Mouse (Mus musculus): ENCODE data around the gene Gm11568. TPM values are rescaled to one million over a fixed set of nuclear protein-coding genes. Genes with fewer than 3 reads are reported as not detected.
"Not testable (repeated sequence)": the region's sequence is repeated elsewhere in the genome, so short reads cannot be mapped to it uniquely, and the experiment has no call there.

Gene Gm11568
- polyA plus RNA-seq (2011; ENCODE audit: insufficient read length, low read depth, missing spikeins), result not detected in 2 replicates

GRCm38 (mm10) chr11:99857617-99858016 is at the start of gene Gm11568:
TSS of gene Gm11568 (plus strand) at chr11:99857917.
- peaks cover 8% of the 10 kb centered on the region for H3K4me1 ChIP-seq (ENCODE audit: control insufficient read depth, insufficient read depth, low read length)
- TF ChIP-seq POLR2A (IDR thresholded peaks at IDR 0.05; ENCODE audit: low read depth, low read length) (no peak), CTCF (IDR thresholded peaks at IDR 0.05; ENCODE audit: borderline replicate concordance, insufficient read depth, low read length) (no peak)
- no peak within 1 kb of the TSS for H3K4me3 ChIP-seq (ENCODE audit: insufficient read depth, low read length)
- peak within 1 kb of the TSS; percentile 9 for H3K27ac ChIP-seq (ENCODE audit: insufficient read depth, low read length)

DNA sequence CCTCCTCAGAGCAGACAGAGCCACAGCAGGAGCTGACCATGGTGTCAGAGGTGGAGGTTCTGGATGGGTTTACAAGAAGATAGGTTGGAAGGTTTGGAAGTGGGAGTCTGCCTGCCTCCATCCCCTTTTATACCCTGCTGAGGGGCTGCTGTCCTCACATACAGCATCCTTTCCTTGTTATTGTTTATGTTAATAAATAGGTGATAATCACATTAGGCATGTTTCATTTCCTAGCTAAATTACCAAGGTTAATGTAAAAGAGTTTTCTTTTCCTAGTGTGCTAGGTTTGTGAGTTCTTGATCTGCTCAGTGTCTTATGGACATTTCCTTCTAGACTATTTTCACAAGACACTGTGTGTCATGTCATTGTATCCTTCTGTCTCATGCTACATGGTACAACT is 47.9 kb upstream of the Gm11568 start, which contains the start of gene Krtap4-13:
Krtap4-13 (minus strand) TSS at position 101 of the 400 bp plus-strand sequence.
- not testable (repeated sequence) for H3K4me1 ChIP-seq (ENCODE audit: control insufficient read depth, insufficient read depth, low read length); H3K27ac ChIP-seq (ENCODE audit: insufficient read depth, low read length); H3K4me3 ChIP-seq (ENCODE audit: insufficient read depth, low read length)

GRCm38 (mm10) chr11:99815566-99815965 is 42.2 kb upstream of the Gm11568 start, which contains the start of gene Gm11564:
TSS of gene Gm11564 (minus strand) at chr11:99815666.
- not testable (repeated sequence) for H3K27ac ChIP-seq (ENCODE audit: insufficient read depth, low read length); H3K4me3 ChIP-seq (ENCODE audit: insufficient read depth, low read length); H3K4me1 ChIP-seq (ENCODE audit: control insufficient read depth, insufficient read depth, low read length)

- H3K27ac ChIP-seq (ENCODE audit: insufficient read depth, low read length), result no peak within 1 kb of the TSS
- no peak within 1 kb of the TSS for H3K4me3 ChIP-seq (ENCODE audit: insufficient read depth, low read length)
- TF ChIP-seq CTCF (IDR thresholded peaks at IDR 0.05; ENCODE audit: borderline replicate concordance, insufficient read depth, low read length), result no peak
- TF ChIP-seq POLR2A (IDR thresholded peaks at IDR 0.05; ENCODE audit: low read depth, low read length), result no peak
- H3K4me1 ChIP-seq (ENCODE audit: control insufficient read depth, insufficient read depth, low read length), result no peaks in the 10 kb centered on the region
These were observed 19.8 kb upstream of the Gm11568 start, which contains the start of gene 2300003K06Rik for GRCm38 (mm10) chr11:99837966-99838365. TSS of gene 2300003K06Rik (minus strand) at chr11:99838066.

- Histone ChIP-seq H3K27ac (ENCODE audit: insufficient read depth, low read length) (no peak overlapping the region), H3K4me1 (ENCODE audit: control insufficient read depth, insufficient read depth, low read length) (no peaks in the 10 kb centered on the region), H3K4me3 (ENCODE audit: insufficient read depth, low read length) (no peak overlapping the region)
- TF ChIP-seq POLR2A (IDR thresholded peaks at IDR 0.05; ENCODE audit: low read depth, low read length), result no peak
- no peak for TF ChIP-seq CTCF (IDR thresholded peaks at IDR 0.05; ENCODE audit: borderline replicate concordance, insufficient read depth, low read length)
These were observed 15.5 kb upstream of the Gm11568 start for GRCm38 (mm10) chr11:99842185-99842584.

GRCm38 (mm10) chr11:99846746-99847145 is 11.0 kb upstream of the Gm11568 start:
- Histone ChIP-seq H3K27ac (ENCODE audit: insufficient read depth, low read length) (no peak overlapping the region), H3K4me1 (ENCODE audit: control insufficient read depth, insufficient read depth, low read length) (no peaks in the 10 kb centered on the region), H3K4me3 (ENCODE audit: insufficient read depth, low read length) (no peak overlapping the region)
- TF ChIP-seq CTCF (IDR thresholded peaks at IDR 0.05; ENCODE audit: borderline replicate concordance, insufficient read depth, low read length), result no peak
- no peak for TF ChIP-seq POLR2A (IDR thresholded peaks at IDR 0.05; ENCODE audit: low read depth, low read length)

DNA sequence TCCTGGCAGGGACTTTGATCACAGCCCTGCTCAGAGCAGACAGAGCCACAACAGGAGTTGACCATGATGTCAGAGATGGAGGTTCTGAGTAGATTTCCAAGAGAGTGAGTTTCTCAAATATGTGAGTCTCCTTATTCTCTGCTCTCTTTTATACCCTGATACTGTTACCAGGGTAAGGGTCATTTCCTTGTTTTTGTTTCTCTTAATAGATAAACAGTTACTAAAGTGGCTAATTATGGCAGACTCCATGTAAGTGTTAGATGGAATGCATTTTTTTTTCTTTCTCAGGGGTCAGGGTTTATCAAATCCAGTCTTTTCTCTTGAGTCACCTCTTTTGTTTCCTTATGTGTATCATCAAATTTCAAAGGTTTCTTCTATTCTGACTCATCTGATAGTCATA is 6.2 kb upstream of the Gm11568 start, which contains the start of gene Krtap4-16:
Krtap4-16 (minus strand) TSS at position 101 of the 400 bp plus-strand sequence.
- H3K4me3 ChIP-seq (ENCODE audit: insufficient read depth, low read length), result no peak within 1 kb of the TSS
- TF ChIP-seq POLR2A (IDR thresholded peaks at IDR 0.05; ENCODE audit: low read depth, low read length), result no peak
- H3K4me1 ChIP-seq (ENCODE audit: control insufficient read depth, insufficient read depth, low read length), result no peaks in the 10 kb centered on the region
- no peak within 1 kb of the TSS for H3K27ac ChIP-seq (ENCODE audit: insufficient read depth, low read length)

DNA sequence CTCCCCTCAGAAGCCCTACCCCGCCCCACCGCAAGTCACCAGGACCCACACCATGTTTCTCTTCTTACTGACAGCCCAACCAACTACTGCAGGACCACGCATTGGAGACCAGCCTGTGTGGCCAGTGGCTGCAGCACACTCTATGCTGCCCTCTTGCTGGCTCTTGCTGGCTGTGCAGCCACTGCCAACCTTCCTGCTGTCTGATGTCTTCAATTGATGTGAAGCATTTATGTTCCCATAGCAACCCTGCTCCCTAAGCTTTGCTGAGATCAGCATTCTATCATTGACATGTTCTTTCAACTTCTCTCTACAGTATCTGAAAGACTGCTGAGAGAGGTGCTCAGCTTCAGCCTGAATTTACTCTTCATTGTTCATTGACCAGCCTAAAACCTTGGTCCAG is 3.6 kb upstream of the Gm11568 start:
- Histone ChIP-seq H3K27ac (ENCODE audit: insufficient read depth, low read length) (no peak overlapping the region), H3K4me3 (ENCODE audit: insufficient read depth, low read length) (no peak overlapping the region)
- TF ChIP-seq CTCF (IDR thresholded peaks at IDR 0.05; ENCODE audit: borderline replicate concordance, insufficient read depth, low read length) (peak; percentile 27; the same call in 1 of the 2 replicates), POLR2A (IDR thresholded peaks at IDR 0.05; ENCODE audit: low read depth, low read length) (no peak)

DNA sequence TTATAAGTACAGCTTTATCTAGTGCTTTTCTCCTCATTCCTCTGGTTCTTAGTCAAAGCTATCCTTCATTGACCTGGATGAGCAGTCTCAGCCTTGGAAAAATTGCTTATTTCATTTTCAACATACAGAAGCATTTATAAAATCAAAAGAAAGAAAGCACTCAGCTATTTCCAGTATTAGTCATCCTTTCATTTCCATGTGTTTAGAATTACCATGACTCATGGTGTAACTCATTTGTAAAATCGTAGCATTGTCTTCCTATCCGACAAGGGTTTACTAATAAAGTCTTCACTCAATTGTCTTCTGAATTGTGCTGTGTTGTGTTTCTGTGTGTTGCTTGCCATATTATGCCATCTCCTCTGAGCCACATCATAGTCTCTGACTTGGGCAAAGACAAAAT is 1.0 kb downstream of the Gm11568 start:
- Histone ChIP-seq H3K4me1 (ENCODE audit: control insufficient read depth, insufficient read depth, low read length) (peaks cover 8% of the 10 kb centered on the region), H3K4me3 (ENCODE audit: insufficient read depth, low read length) (no peak overlapping the region), H3K27ac (ENCODE audit: insufficient read depth, low read length) (peak overlapping the region; percentile 72)
- no peak for TF ChIP-seq POLR2A (IDR thresholded peaks at IDR 0.05; ENCODE audit: low read depth, low read length)
- TF ChIP-seq CTCF (IDR thresholded peaks at IDR 0.05; ENCODE audit: borderline replicate concordance, insufficient read depth, low read length), result no peak

More for the DNA sequence above, 3.6 kb upstream of the Gm11568 start:
- peaks cover 5% of the 10 kb centered on the region for H3K4me1 ChIP-seq (ENCODE audit: control insufficient read depth, insufficient read depth, low read length)

DNA sequence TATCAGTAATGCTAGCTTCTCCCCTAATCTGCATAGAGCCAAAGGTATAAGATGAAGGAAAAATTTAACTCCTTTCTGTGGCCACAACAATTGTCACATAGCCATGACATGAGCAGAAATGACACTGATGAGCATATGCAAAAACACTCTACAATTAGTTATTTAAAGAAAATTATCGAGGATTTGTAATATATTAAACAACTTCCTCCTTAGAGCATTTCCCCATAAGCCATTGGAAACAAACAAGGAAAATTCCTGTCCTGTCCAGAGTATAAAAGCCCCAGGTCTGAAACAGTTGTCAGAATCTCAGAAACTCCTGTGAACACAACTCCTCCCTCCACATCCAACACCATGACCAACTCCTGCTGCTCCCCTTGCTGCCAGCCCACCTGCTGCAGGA is 6.5 kb downstream of the Gm11568 start, which contains the start of gene Gm11559:
Gm11559 (plus strand) TSS at position 301 of the 400 bp plus-strand sequence.
- H3K27ac ChIP-seq (ENCODE audit: insufficient read depth, low read length); H3K4me3 ChIP-seq (ENCODE audit: insufficient read depth, low read length); H3K4me1 ChIP-seq (ENCODE audit: control insufficient read depth, insufficient read depth, low read length): not testable (repeated sequence)

DNA sequence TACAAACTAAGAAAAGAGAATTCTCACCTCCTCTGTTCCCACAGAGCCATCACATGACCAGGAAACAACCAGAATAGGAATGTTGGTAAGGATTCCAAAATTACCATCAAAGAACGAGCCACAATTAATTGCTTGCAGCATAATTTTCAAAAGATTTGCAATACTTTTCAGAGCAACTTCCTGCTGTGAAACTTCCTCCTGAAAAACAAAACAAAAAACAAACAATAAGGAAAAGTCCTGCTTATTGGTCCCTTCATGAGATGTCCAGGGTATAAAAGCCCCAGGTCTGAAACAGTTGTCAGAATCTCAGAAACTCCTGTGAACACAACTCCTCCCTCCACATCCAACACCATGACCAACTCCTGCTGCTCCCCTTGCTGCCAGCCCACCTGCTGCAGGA is 15.4 kb downstream of the Gm11568 start, which contains the start of gene Krtap9-1:
Krtap9-1 (plus strand) TSS at position 301 of the 400 bp plus-strand sequence.
- not testable (repeated sequence) for H3K4me3 ChIP-seq (ENCODE audit: insufficient read depth, low read length); H3K4me1 ChIP-seq (ENCODE audit: control insufficient read depth, insufficient read depth, low read length); H3K27ac ChIP-seq (ENCODE audit: insufficient read depth, low read length)

GRCm38 (mm10) chr11:99878887-99879286 is 21.2 kb downstream of the Gm11568 start, which contains the start of gene Gm11567:
TSS of gene Gm11567 (plus strand) at chr11:99879187.
- not testable (repeated sequence) for H3K4me1 ChIP-seq (ENCODE audit: control insufficient read depth, insufficient read depth, low read length); H3K4me3 ChIP-seq (ENCODE audit: insufficient read depth, low read length); H3K27ac ChIP-seq (ENCODE audit: insufficient read depth, low read length)

All from embryonic fibroblast, embryonic 13.5 days (primary cell).